Mouse (Mus musculus) liver, embryonic 13.5 days (tissue): Measurements from ENCODE around the gene Btbd7. TPM values are rescaled to one million over a fixed set of nuclear protein-coding genes. Genes with fewer than 3 reads are reported as not detected.
A peak's percentile ranks its signal among the peaks of the same experiment; 100 is the strongest.

Experiments used
- ATAC-seq: fragments of 200-750 bp; cut with Nextera tagmentation; 2 replicates; pipeline ENCODE4 v1.8.0; 2017; ENCODE audit warnings: low read depth, mild to moderate bottlenecking, moderate number of reproducible peaks, moderate library complexity
- DNase-seq: peaks from one replicate; pipeline ENCODE4 v3.0.0; 2022
- H3K27ac ChIP-seq: fragments of 300-500 bp; sonication (generic); 2 replicates; pipeline ENCODE4 v1.5.1; 2015; ENCODE audit warnings: moderate library complexity, mild to moderate bottlenecking, inconsistent platforms
- H3K27me3 ChIP-seq: fragments of 300-500 bp; sonication (generic); 2 replicates; pipeline ENCODE4 v1.6.1; 2015; ENCODE audit warnings: mild to moderate bottlenecking, inconsistent platforms
- H3K36me3 ChIP-seq: fragments of 300-500 bp; sonication (generic); 2 replicates; pipeline ENCODE4 v1.6.1; 2015; ENCODE audit warnings: mild to moderate bottlenecking, inconsistent platforms
- H3K4me1 ChIP-seq: fragments of 300-500 bp; sonication (generic); replicated peaks from 2 replicates; pipeline ENCODE4 v1.6.1; 2015; ENCODE audit warnings: inconsistent platforms
- H3K4me2 ChIP-seq: fragments of 300-500 bp; sonication (generic); 2 replicates; pipeline ENCODE4 v1.6.1; 2015; ENCODE audit warnings: inconsistent platforms, mild to moderate bottlenecking, moderate library complexity
- H3K4me3 ChIP-seq: fragments of 300-500 bp; sonication (generic); replicated peaks from 2 replicates; pipeline ENCODE4 v1.5.1; 2015; ENCODE audit warnings: mild to moderate bottlenecking, inconsistent platforms
- H3K9ac ChIP-seq: fragments of 300-500 bp; sonication (generic); 2 replicates; pipeline ENCODE4 v1.6.1; 2015; ENCODE audit warnings: mild to moderate bottlenecking, inconsistent platforms
- H3K9me3 ChIP-seq: fragments of 300-500 bp; sonication (generic); replicated peaks from 2 replicates; pipeline ENCODE4 v1.6.1; 2016; ENCODE audit warnings: inconsistent platforms
- WGBS: fragments of 180-500 bp; shearing (Covaris S2); methylation state at CpG from one replicate; pipeline ENCODE4 v1.1.7; 2015; ENCODE audit not compliant: insufficient replicate concordance; 5-methylcytosine and 5-hydroxymethylcytosine counted together
- polyA plus RNA-seq: library from polyadenylated mRNA; unstranded; fragments of >200 nt; fragmentation: Nextera tagmentation; extraction: Ambion mirVana; gene quantifications from 2 replicates; pipeline ENCODE4 v1.2.1, GENCODE M21; 2015

The Btbd7 gene
- polyA plus RNA-seq, 1 experiment from 2014 or later: 4.0 TPM

- Histone ChIP-seq H3K9me3 (no peaks in the 10 kb centered on the region), H3K4me2 (peak overlapping the region; percentile 92), H3K4me3 (peak overlapping the region; percentile 94), H3K27ac (peak overlapping the region; percentile 84), H3K4me1 (peaks cover 40% of the 10 kb centered on the region), H3K9ac (peak overlapping the region; percentile 79), H3K27me3 (no peaks in the 10 kb centered on the region), H3K36me3 (peaks cover 13% of the 10 kb centered on the region)
- peak; percentile 79 for ATAC-seq
- WGBS: 2% methylated on average over 46 of the region's 46 CpGs
- DNase-seq: no peak
These were observed 121.1 kb downstream of the Btbd7 start for GRCm38 (mm10) chr12:102757055-102757688.

DNA sequence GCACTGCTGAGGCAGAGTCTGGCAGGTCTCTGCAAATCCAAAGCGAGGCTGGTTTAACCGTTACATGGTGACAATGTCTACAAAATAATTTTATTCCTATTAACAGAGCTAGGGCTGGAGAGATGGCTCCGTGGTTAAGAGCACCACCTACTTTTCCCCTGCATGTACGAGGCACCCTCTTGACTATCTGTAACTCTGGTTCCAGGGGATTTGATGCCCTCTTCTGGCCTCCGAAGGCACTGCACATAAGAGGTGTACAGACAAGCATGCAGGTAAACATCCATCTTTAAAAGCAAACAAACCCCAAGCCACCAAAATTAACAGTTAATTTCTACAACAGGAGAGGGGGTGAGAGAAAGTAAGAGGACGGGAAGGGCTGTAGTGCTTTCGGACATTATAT is 122.0 kb downstream of the Btbd7 start:
- no peaks in the 10 kb centered on the region for H3K27me3 ChIP-seq
- H3K4me2 ChIP-seq: peak overlapping the region; percentile 92
- no peak for ATAC-seq
- no peaks in the 10 kb centered on the region for H3K9me3 ChIP-seq
- 72% methylated on average over 7 of the region's 7 CpGs for WGBS
- peak; percentile 54 for DNase-seq
- peak overlapping the region; percentile 79 for H3K9ac ChIP-seq
- H3K27ac ChIP-seq: peak overlapping the region; percentile 84; the same call in 1 of the 2 replicates
- H3K4me3 ChIP-seq: peak overlapping the region; percentile 94
- H3K36me3 ChIP-seq: peaks cover 8% of the 10 kb centered on the region
- H3K4me1 ChIP-seq: peaks cover 40% of the 10 kb centered on the region

- DNase-seq: no peak
These were observed 130.0 kb downstream of the Btbd7 start for GRCm38 (mm10) chr12:102748256-102748655.

GRCm38 (mm10) chr12:102744839-102745238 is 133.4 kb downstream of the Btbd7 start:
- H3K4me3 ChIP-seq: peak overlapping the region; percentile 93
- peak overlapping the region; percentile 96 for H3K27ac ChIP-seq
- WGBS: 13% methylated on average over 6 of the region's 6 CpGs
- ATAC-seq (no peak), DNase-seq (no peak)
- peak overlapping the region; percentile 93 for H3K9ac ChIP-seq
- H3K4me1 ChIP-seq: peaks cover 50% of the 10 kb centered on the region
- H3K9me3 ChIP-seq: no peaks in the 10 kb centered on the region
- peak overlapping the region; percentile 81 for H3K4me2 ChIP-seq
- H3K36me3 ChIP-seq: peaks cover 25% of the 10 kb centered on the region
- H3K27me3 ChIP-seq: no peaks in the 10 kb centered on the region

More at GRCm38 (mm10) chr12:102748256-102748655, 130.0 kb downstream of the Btbd7 start:
- no peak overlapping the region for H3K9ac ChIP-seq
- H3K9me3 ChIP-seq: no peaks in the 10 kb centered on the region
- no peak overlapping the region for H3K27ac ChIP-seq
- H3K4me1 ChIP-seq: peaks cover 36% of the 10 kb centered on the region
- 74% methylated on average over 3 of the region's 3 CpGs for WGBS
- no peak overlapping the region for H3K4me2 ChIP-seq
- no peak overlapping the region for H3K4me3 ChIP-seq
- ATAC-seq: no peak
- H3K27me3 ChIP-seq: no peaks in the 10 kb centered on the region
- H3K36me3 ChIP-seq: peaks cover 22% of the 10 kb centered on the region

GRCm38 (mm10) chr12:102743589-102744574 is 134.4 kb downstream of the Btbd7 start, which contains the start of the genes Moap1 and Tmem251:
TSS of gene Moap1 (minus strand) at chr12:102743661.
TSS of gene Tmem251 (plus strand) at chr12:102743762.
- peaks cover 19% of the 10 kb centered on the region for H3K36me3 ChIP-seq
- peak within 1 kb of the TSS; percentile 81 for H3K4me2 ChIP-seq
- ATAC-seq (peak; percentile 96), DNase-seq (peak; percentile 86)
- peak within 1 kb of the TSS; percentile 93 for H3K9ac ChIP-seq
- peak within 1 kb of the TSS; percentile 96 for H3K27ac ChIP-seq
- H3K4me3 ChIP-seq: peak within 1 kb of the TSS; percentile 93
- H3K9me3 ChIP-seq: no peaks in the 10 kb centered on the region
- H3K27me3 ChIP-seq: no peaks in the 10 kb centered on the region
- H3K4me1 ChIP-seq: peaks cover 45% of the 10 kb centered on the region
- 1% methylated on average over 60 of the region's 63 CpGs for WGBS

- H3K27ac ChIP-seq: peak overlapping the region; percentile 96
- H3K9me3 ChIP-seq: no peaks in the 10 kb centered on the region
- H3K27me3 ChIP-seq: no peaks in the 10 kb centered on the region
- no peak for DNase-seq
- H3K4me2 ChIP-seq: peak overlapping the region; percentile 81
- H3K36me3 ChIP-seq: peaks cover 11% of the 10 kb centered on the region
- ATAC-seq: peak; percentile 53
- H3K4me1 ChIP-seq: peaks cover 38% of the 10 kb centered on the region
- peak overlapping the region; percentile 93 for H3K9ac ChIP-seq
- peak overlapping the region; percentile 93 for H3K4me3 ChIP-seq
- 2% methylated on average over 33 of the region's 33 CpGs for WGBS
These were observed 135.2 kb downstream of the Btbd7 start for GRCm38 (mm10) chr12:102743036-102743588.

DNA sequence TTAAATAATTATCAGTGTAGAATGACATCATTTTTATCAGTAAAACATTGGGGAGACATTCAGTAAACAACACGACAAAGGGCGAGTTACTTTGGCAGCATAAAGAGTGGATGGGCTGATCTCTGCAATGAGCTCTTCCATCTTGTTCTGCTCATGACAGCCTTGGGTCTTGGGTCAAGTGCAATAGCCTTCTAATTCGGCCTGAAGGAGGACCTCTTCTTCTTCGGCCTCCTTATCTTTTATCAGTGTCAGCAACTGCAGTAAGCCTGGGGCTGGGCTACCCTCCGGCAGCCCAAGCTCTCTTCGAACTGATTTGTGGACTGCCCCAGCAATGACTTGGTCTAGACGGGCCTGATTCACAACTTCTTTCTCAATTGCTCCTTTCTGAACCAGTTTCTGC is 136.2 kb downstream of the Btbd7 start:
- DNase-seq (no peak), ATAC-seq (no peak)
- H3K9me3 ChIP-seq: no peaks in the 10 kb centered on the region
- H3K27ac ChIP-seq: no peak overlapping the region
- H3K36me3 ChIP-seq: 0 out of 2 replicates have a peak, but pooled peaks cover 2% of the 10 kb centered on the region
- 0 out of 2 replicates have a peak overlapping the region, but pooled peaks have one; percentile 93 for H3K9ac ChIP-seq
- peaks cover 35% of the 10 kb centered on the region for H3K4me1 ChIP-seq
- no peaks in the 10 kb centered on the region for H3K27me3 ChIP-seq
- WGBS: 47% methylated on average over 7 of the region's 7 CpGs
- peak overlapping the region; percentile 93; the same call in 1 of the 2 replicates for H3K4me3 ChIP-seq
- peak overlapping the region; percentile 81 for H3K4me2 ChIP-seq

DNA sequence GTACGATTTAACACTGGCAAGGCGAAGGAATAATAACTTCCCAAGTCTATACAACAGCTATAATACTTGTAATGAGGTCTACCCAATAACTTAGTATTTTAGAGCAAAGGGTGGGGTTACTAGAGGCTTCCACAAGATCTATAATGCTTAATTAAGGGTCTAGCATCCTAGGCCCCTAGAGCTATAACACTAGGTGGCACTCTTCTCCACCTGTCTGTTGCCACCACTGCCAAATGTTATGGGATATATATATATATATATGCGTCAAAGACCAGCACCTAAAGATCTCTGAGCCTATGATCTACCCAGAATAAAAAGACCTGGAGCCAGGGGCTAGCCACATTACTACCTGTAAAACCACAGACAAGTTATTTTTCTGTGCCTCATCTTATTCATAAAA is 138.0 kb downstream of the Btbd7 start:
- no peak overlapping the region for H3K4me3 ChIP-seq
- H3K4me1 ChIP-seq: peaks cover 25% of the 10 kb centered on the region
- ATAC-seq (no peak), DNase-seq (no peak)
- H3K4me2 ChIP-seq: no peak overlapping the region
- no peak overlapping the region for H3K27ac ChIP-seq
- no peaks in the 10 kb centered on the region for H3K27me3 ChIP-seq
- H3K9me3 ChIP-seq: no peaks in the 10 kb centered on the region
- 0 out of 2 replicates have a peak, but pooled peaks cover 2% of the 10 kb centered on the region for H3K36me3 ChIP-seq
- no peak overlapping the region for H3K9ac ChIP-seq
- WGBS: 60% methylated on average over 3 of the region's 3 CpGs

DNA sequence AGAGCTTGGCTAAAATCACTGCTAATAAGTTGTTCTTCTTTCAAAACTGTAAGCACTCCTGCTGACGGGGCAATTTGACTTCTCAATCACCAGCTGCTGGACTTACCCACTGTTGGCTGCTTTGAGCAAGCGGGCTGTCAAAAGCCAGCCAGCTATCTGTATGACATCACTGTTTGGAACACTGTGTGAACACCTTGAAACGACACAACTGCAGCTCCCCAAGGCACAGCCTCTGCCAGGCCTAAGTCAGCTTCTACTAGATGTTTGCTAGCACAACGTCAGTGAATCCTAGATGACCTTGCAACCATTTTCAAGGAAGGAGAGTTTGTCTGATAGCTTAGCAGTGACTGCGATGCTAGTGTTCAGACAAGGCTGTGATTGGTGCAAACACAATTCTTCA is 139.2 kb downstream of the Btbd7 start:
- Histone ChIP-seq H3K4me3 (no peak overlapping the region), H3K4me2 (no peak overlapping the region), H3K9ac (no peak overlapping the region), H3K27ac (no peak overlapping the region), H3K4me1 (peaks cover 15% of the 10 kb centered on the region), H3K36me3 (0 out of 2 replicates have a peak, but pooled peaks cover 2% of the 10 kb centered on the region), H3K9me3 (no peaks in the 10 kb centered on the region), H3K27me3 (no peaks in the 10 kb centered on the region)
- WGBS: 78% methylated on average over 5 of the region's 5 CpGs
- ATAC-seq (no peak), DNase-seq (no peak)

DNA sequence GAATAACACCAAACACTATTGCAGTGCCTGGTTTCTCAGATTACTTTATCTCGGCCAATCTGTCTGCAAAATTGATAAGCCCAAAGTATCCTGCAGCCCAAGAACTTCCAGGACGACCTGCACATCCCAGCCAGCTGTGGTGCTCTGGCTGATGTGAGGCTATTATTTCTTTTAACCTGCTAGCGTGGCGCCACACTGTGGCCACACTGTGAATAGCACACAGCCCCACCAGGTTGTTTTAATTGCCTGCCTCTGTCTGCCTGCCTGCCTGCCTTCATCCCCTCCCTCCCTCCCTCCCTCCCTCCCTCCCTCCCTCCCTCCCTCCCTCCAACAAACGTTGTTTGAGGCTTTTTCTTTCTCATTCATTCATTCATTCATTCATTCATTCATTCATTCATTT is 144.9 kb downstream of the Btbd7 start:
- H3K9me3 ChIP-seq: no peaks in the 10 kb centered on the region
- DNase-seq (peak; percentile 48), ATAC-seq (no peak)
- peaks cover 34% of the 10 kb centered on the region for H3K4me1 ChIP-seq
- H3K27ac ChIP-seq: no peak overlapping the region
- no peaks in the 10 kb centered on the region for H3K27me3 ChIP-seq
- no peak overlapping the region for H3K9ac ChIP-seq
- 2% methylated on average over 5 of the region's 5 CpGs for WGBS
- H3K4me2 ChIP-seq: no peak overlapping the region
- no peaks in the 10 kb centered on the region for H3K36me3 ChIP-seq
- no peak overlapping the region for H3K4me3 ChIP-seq
